Mouse (Mus musculus): ENCODE measurements around the gene Ighmbp2.

- TF ChIP-seq CTCF (IDR thresholded peaks at IDR 0.05; ENCODE audit: control insufficient read depth, insufficient read depth, insufficient read length) (no peak), MAX (IDR thresholded peaks at IDR 0.05) (peak; percentile 52), USF1 (IDR thresholded peaks at IDR 0.05; ENCODE audit: low read depth) (peak; percentile 97), MYOD1 (IDR thresholded peaks at IDR 0.05; ENCODE audit: control insufficient read depth, insufficient read length, low read depth) (no peak)
Measured at GRCm38 (mm10) chr19:3324931-3325711, 42.3 kb upstream of the Ighmbp2 start.

Measured in C2C12 (cell line).